Mouse (Mus musculus): ENCODE measurements at regions not wholly inside any gene's neighbourhood (a gene's known extent, or its start where the extent isn't known, plus 50 kb on each side); places are given as distances from the start of the nearest gene placed in this dataset.
"Not testable (repeated sequence)": the region's sequence is repeated elsewhere in the genome, so short reads cannot be mapped to it uniquely, and the experiment has no call there.

DNA sequence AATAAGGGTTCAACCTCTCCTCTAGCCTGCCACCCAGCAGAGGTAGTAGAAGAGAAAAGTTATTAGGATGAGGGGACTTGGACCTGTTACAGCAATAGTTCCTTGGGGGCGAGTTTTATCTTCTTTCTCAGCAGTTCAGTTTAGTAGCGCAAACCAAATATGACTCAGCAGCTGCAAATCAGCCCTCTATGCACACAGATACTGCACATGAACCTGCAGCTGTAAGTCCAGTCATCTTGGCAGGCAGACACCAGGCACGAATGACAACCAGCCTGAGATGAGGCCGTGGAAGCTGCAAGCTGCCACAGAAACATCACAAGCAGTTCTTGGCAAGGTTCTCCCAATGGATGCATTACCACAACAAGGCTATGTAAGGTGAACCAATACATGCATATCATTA is 327.0 kb upstream of the Akr1e1 start:
- H3K9me3 ChIP-seq = no peaks in the 10 kb centered on the region
- H3K4me2 ChIP-seq (replicated peaks) = no peak overlapping the region
- no peak for ATAC-seq (replicated peaks)
- H3K4me1 ChIP-seq = no peaks in the 10 kb centered on the region
- 86% methylated on average over 4 of the region's 4 CpGs for WGBS
- H3K9ac ChIP-seq (replicated peaks) = no peak overlapping the region
- no peak overlapping the region for H3K4me3 ChIP-seq
- H3K27ac ChIP-seq (replicated peaks) = no peak overlapping the region
- no peaks in the 10 kb centered on the region for H3K36me3 ChIP-seq
- H3K27me3 ChIP-seq = no peaks in the 10 kb centered on the region

- Histone ChIP-seq H3K4me2 (replicated peaks) (no peak overlapping the region), H3K36me3 (no peaks in the 10 kb centered on the region), H3K4me1 (no peaks in the 10 kb centered on the region), H3K4me3 (no peak overlapping the region), H3K27ac (replicated peaks) (no peak overlapping the region), H3K27me3 (no peaks in the 10 kb centered on the region), H3K9ac (replicated peaks) (no peak overlapping the region), H3K9me3 (no peaks in the 10 kb centered on the region)
- no peak for ATAC-seq (replicated peaks)
Measured at GRCm38 (mm10) chr13:4939849-4940248, 330.9 kb upstream of the Akr1e1 start.

- H3K36me3 ChIP-seq; H3K27me3 ChIP-seq; H3K27ac ChIP-seq (replicated peaks); H3K4me1 ChIP-seq; H3K9me3 ChIP-seq; H3K4me2 ChIP-seq (replicated peaks); H3K4me3 ChIP-seq; H3K9ac ChIP-seq (replicated peaks): not testable (repeated sequence)
- WGBS = 28% methylated on average over 5 of the region's 14 CpGs
- peak; percentile 88 for ATAC-seq (replicated peaks)
Measured at GRCm38 (mm10) chr13:4942490-4942889, 333.5 kb upstream of the Akr1e1 start.

DNA sequence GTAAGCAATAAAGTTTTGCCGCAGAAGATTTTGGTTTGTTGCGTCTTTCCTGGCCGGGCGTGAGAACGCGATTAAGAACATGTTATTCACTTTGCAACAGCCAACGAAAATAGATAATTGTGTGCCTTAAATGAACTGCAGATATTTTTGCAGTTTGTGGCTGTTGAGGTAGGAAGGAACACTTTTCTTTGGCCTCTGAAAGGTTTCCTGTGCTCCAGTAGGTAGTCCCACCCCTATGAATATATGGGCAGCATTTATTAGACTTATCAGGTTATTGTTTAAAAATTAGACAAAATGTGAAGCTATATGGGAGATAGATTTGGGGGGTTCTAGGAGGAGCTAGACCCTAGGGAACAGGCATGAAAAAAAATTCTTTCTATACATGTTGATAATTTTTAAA is 334.1 kb upstream of the Akr1e1 start:
- 16% methylated on average over 7 of the region's 7 CpGs for WGBS
- H3K4me2 ChIP-seq (replicated peaks) = peak overlapping the region; percentile 47
- H3K27me3 ChIP-seq = no peaks in the 10 kb centered on the region
- no peaks in the 10 kb centered on the region for H3K36me3 ChIP-seq
- no peak overlapping the region for H3K27ac ChIP-seq (replicated peaks)
- ATAC-seq (replicated peaks) = peak; percentile 71
- peak overlapping the region; percentile 28; the same call in 1 of the 2 replicates for H3K9ac ChIP-seq (replicated peaks)
- no peaks in the 10 kb centered on the region for H3K9me3 ChIP-seq
- no peaks in the 10 kb centered on the region for H3K4me1 ChIP-seq
- peak overlapping the region; percentile 39 for H3K4me3 ChIP-seq

DNA sequence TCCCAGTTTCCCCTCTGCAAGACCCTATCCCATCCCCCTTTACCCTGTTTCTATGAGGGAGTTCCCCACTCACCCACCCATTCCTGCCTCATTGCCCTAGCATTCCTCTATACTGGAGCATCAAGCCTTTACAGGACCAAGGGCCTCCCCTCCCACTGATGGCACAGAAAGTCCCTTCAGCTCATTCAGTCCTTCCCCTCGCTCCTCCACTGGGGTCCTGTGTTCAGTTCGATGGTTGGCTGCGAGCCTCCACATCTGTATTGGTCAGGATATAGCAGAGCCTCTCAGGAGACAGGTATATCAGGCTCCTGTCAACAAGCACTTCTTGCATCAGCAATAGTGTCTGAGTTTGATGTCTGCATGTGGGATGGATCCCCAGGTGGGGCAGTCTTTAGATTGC is 346.4 kb upstream of the Akr1e1 start:
- no peak overlapping the region for H3K27ac ChIP-seq (replicated peaks)
- no peak overlapping the region for H3K9ac ChIP-seq (replicated peaks)
- H3K4me2 ChIP-seq (replicated peaks) = no peak overlapping the region
- no peaks in the 10 kb centered on the region for H3K4me1 ChIP-seq
- WGBS = 83% methylated on average over 3 of the region's 3 CpGs
- H3K36me3 ChIP-seq = no peaks in the 10 kb centered on the region
- no peaks in the 10 kb centered on the region for H3K27me3 ChIP-seq
- no peak for ATAC-seq (replicated peaks)
- H3K9me3 ChIP-seq = no peaks in the 10 kb centered on the region
- no peak overlapping the region for H3K4me3 ChIP-seq

DNA sequence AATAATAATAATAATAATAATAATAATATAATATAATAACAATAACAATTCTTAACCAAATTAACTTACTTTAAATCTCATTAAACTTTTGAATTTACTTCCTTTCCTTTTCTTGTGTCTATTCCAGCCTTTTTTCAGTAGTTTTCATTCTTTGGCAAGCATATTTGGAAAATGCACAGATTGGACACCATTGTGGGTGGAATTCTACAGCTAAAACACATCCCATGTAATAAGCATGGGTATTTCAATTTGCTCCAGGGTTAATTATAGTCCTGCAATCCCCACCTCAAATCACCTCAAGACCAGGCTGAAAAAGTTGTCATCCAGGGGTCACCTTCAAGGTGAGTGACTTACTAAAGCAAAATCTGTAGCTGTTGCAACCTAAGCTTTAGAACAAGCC is 355.9 kb upstream of the Akr1e1 start:
- H3K36me3 ChIP-seq = no peaks in the 10 kb centered on the region
- H3K27me3 ChIP-seq = no peaks in the 10 kb centered on the region
- H3K9me3 ChIP-seq = no peaks in the 10 kb centered on the region
- no peak overlapping the region for H3K4me2 ChIP-seq (replicated peaks)
- no peak overlapping the region for H3K4me3 ChIP-seq
- ATAC-seq (replicated peaks) = no peak
- 0 out of 2 replicates have a peak, but pooled peaks cover 2% of the 10 kb centered on the region for H3K4me1 ChIP-seq
- no peak overlapping the region for H3K9ac ChIP-seq (replicated peaks)
- no peak overlapping the region for H3K27ac ChIP-seq (replicated peaks)

- Histone ChIP-seq H3K9me3 (no peaks in the 10 kb centered on the region), H3K36me3 (no peaks in the 10 kb centered on the region), H3K27ac (replicated peaks) (no peak overlapping the region), H3K4me2 (replicated peaks) (no peak overlapping the region), H3K4me1 (0 out of 2 replicates have a peak, but pooled peaks cover 2% of the 10 kb centered on the region), H3K4me3 (no peak overlapping the region), H3K9ac (replicated peaks) (no peak overlapping the region), H3K27me3 (no peaks in the 10 kb centered on the region)
- no peak for ATAC-seq (replicated peaks)
- 52% methylated on average over 2 of the region's 2 CpGs for WGBS
Measured at GRCm38 (mm10) chr13:4970081-4970892, 361.3 kb upstream of the Akr1e1 start.

GRCm38 (mm10) chr13:4971472-4972067 is 362.6 kb upstream of the Akr1e1 start:
- H3K27me3 ChIP-seq = no peaks in the 10 kb centered on the region
- no peak overlapping the region for H3K27ac ChIP-seq (replicated peaks)
- H3K9me3 ChIP-seq = no peaks in the 10 kb centered on the region
- H3K36me3 ChIP-seq = no peaks in the 10 kb centered on the region
- no peak for ATAC-seq (replicated peaks)
- WGBS = 81% methylated on average over 4 of the region's 4 CpGs
- no peak overlapping the region for H3K4me2 ChIP-seq (replicated peaks)
- 0 out of 2 replicates have a peak, but pooled peaks cover 2% of the 10 kb centered on the region for H3K4me1 ChIP-seq
- no peak overlapping the region for H3K4me3 ChIP-seq
- H3K9ac ChIP-seq (replicated peaks) = no peak overlapping the region

DNA sequence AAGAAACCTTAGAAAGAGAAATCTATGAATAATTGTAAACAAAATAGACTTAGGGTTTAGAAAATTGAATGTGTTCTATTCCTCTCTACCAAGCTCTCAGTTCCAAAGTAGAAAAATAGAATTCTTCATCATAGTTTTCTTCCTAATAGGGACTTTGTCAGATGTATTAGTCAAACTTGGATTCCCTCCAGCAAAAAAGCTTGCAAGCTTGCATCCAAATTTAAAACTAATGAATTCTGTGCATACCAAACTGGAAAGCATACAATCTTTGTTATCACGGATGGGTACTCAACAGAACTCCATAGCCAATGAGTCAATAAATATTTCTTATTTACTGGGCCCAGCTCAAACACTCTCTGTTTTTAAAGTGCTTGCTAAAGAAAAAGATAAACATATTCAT is 383.9 kb upstream of the Akr1e1 start:
- Histone ChIP-seq H3K4me2 (replicated peaks) (no peak overlapping the region), H3K36me3 (no peaks in the 10 kb centered on the region), H3K9me3 (no peaks in the 10 kb centered on the region), H3K4me3 (no peak overlapping the region), H3K27ac (replicated peaks) (no peak overlapping the region), H3K9ac (replicated peaks) (no peak overlapping the region), H3K27me3 (no peaks in the 10 kb centered on the region), H3K4me1 (no peaks in the 10 kb centered on the region)
- WGBS = 41% methylated on average over 1 of the region's 1 CpGs
- no peak for ATAC-seq (replicated peaks)

DNA sequence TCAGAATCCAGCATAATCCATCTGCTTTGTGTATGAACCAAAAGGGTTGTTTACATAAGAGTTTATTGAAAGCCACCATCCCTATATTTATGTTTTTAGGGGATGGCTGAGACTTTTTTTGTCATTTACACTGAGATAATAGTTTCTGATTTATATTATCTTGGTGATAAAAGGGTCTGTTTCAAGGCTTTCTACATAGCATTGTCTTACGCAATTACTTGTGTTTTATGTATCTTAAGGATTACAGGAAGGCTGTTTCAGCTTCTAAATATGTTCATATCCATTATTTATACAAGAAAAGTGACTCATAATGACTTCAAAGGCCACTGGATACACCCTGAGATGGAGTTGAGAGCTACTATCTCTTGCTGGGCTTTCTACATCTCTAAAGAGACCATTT is 399.3 kb upstream of the Akr1e1 start:
- Histone ChIP-seq H3K4me3 (no peak overlapping the region), H3K27ac (replicated peaks) (no peak overlapping the region), H3K4me1 (0 out of 2 replicates have a peak, but pooled peaks cover 5% of the 10 kb centered on the region), H3K36me3 (no peaks in the 10 kb centered on the region), H3K27me3 (no peaks in the 10 kb centered on the region), H3K9ac (replicated peaks) (no peak overlapping the region), H3K9me3 (no peaks in the 10 kb centered on the region), H3K4me2 (replicated peaks) (no peak overlapping the region)
- no peak for ATAC-seq (replicated peaks)
- WGBS = 94% methylated on average over 1 of the region's 1 CpGs

DNA sequence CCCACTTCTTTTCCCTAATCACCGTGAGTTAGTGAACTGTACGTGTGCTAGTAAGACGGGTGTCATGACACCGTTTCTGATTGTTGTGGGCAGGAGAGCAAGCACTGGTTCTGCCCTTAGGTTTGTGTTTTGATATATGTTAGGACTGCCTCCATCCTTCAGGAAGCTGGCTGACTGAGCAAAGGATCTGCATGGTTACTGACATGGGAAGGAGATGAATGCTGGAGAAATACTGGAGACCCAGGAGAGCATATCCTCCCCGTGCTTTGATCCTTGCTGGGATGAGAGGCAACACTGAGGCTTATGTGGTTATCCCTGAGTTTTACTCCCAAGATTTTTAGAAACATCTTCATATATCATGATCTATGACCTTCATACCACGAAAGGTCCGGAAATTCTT is 413.5 kb upstream of the Akr1e1 start:
- no peak overlapping the region for H3K27ac ChIP-seq (replicated peaks)
- no peak overlapping the region for H3K4me3 ChIP-seq
- H3K4me2 ChIP-seq (replicated peaks) = no peak overlapping the region
- H3K9ac ChIP-seq (replicated peaks) = no peak overlapping the region
- ATAC-seq (replicated peaks) = no peak
- H3K36me3 ChIP-seq = no peaks in the 10 kb centered on the region
- H3K9me3 ChIP-seq = no peaks in the 10 kb centered on the region
- WGBS = 91% methylated on average over 7 of the region's 7 CpGs
- no peaks in the 10 kb centered on the region for H3K27me3 ChIP-seq
- no peaks in the 10 kb centered on the region for H3K4me1 ChIP-seq

DNA sequence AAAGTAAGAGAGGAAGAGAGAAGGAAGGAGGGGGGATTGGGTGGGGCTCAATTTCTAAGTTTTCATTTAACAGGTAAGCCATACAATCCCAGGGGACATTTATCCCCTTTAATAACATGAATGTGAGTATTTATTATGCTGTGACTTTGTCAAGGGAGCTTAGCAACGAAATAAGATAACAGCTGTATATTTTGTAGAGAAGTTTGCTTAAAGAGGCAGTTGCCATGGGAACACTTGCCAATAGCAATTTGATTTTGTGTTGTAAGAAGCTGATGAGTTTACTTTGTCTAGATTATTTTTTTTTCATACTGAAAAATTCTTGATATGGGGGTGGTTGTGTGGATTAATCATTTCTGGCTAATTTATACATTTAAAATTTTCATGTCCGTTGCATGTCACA is 450.9 kb upstream of the Akr1e1 start:
- H3K27ac ChIP-seq (replicated peaks) = no peak overlapping the region
- H3K9me3 ChIP-seq = no peaks in the 10 kb centered on the region
- WGBS = 71% methylated on average over 2 of the region's 2 CpGs
- no peaks in the 10 kb centered on the region for H3K4me1 ChIP-seq
- no peak overlapping the region for H3K4me2 ChIP-seq (replicated peaks)
- no peaks in the 10 kb centered on the region for H3K27me3 ChIP-seq
- ATAC-seq (replicated peaks) = 0 out of 2 replicates have a peak, but pooled peaks have one; percentile 4
- no peaks in the 10 kb centered on the region for H3K36me3 ChIP-seq
- H3K9ac ChIP-seq (replicated peaks) = no peak overlapping the region
- no peak overlapping the region for H3K4me3 ChIP-seq

- Histone ChIP-seq H3K36me3 (no peaks in the 10 kb centered on the region), H3K4me2 (replicated peaks) (no peak overlapping the region), H3K4me3 (no peak overlapping the region), H3K27me3 (no peaks in the 10 kb centered on the region), H3K9ac (replicated peaks) (no peak overlapping the region), H3K27ac (replicated peaks) (no peak overlapping the region), H3K4me1 (no peaks in the 10 kb centered on the region), H3K9me3 (no peaks in the 10 kb centered on the region)
- WGBS = 80% methylated on average over 2 of the region's 2 CpGs
- 0 out of 2 replicates have a peak, but pooled peaks have one; percentile 8 for ATAC-seq (replicated peaks)
Measured at GRCm38 (mm10) chr13:5060462-5060861, 451.5 kb upstream of the Akr1e1 start.

Data from forebrain, embryonic 15.5 days (tissue).